Mouse (Mus musculus): Measurements from ENCODE around the gene Arhgap21. TPM values are rescaled to one million over a fixed set of nuclear protein-coding genes. Genes with fewer than 3 reads are reported as not detected.
A peak's percentile ranks its signal among the peaks of the same experiment; 100 is the strongest.

Arhgap21 gene
- polyA plus RNA-seq, 1 experiment: 131 TPM

DNA sequence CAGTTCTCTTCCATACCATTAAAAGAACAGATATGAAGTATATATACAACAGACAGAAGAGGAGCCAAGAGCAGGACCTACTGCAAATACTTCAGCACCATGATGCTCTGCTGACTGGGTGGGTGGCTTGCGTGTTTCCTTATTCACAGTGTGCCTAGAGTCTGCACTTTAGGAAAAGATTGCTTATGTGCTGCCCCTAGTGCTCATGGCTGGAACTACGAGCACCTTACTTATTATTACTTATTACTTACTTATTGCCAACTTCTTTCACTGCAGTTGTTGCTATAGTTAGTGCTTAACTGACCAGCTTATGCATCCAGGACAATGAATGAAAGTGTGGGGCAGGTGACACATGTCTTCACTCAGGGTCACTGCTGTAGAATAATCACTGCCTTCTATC is 154.7 kb downstream of the Arhgap21 start:
- no peak for DNase-seq (ENCODE audit: extremely low spot score in 1 of 2, low spot score in 1 of 2)

DNA sequence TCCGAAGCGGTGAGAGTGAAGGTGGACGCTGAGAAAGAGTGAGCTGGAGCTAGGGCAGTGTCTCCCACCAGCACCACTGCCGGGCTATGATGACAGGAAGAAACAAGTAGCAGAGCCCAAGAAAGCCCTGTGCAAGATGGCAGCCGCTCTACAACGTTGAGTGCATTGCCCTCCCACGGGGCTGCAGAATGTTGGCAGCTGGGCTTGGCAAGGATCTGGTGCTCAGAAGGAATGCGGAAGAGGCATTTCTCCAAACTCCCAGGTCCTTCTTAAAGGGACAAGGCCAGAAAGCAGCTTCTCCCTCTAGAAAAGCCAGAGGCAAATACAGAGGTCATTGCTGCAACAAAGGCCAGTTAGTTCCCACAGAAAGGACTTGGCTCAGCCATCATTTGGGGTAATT is 157.2 kb downstream of the Arhgap21 start:
- DNase-seq (ENCODE audit: extremely low spot score in 1 of 2, low spot score in 1 of 2): peak in 1 of 2 experiments; percentile 22

DNA sequence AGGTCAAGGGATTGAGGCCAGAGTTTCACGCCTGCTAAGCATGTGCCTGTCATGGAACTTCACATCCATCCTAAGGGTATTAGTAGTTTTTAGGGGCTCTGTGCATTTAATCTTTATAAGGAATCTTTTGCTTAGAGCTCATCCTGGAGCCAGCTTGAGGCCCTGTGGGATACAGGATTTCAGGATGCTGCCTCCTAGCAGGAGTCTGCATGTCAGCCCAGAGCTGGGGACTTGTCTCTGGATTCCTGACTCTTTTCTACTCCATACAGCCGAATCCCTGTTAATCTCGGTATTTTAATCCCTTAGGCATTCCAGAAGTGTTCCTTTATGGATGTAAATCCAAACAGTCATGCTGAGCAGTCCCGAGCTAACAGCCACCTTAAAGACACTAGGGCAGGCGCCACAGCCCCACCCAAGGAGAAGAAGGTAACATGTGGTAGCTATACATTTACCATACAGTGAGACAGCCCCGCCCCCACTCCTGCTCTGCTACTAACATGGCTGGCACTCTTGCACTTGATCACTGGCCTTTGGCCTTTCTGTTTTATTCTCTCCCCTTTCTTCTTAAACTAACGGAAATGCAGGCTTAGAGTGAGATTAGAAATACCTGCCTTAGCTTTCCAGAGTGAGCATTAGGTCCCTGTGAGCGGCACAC is 167.3 kb downstream of the Arhgap21 start:
- no peak for DNase-seq (ENCODE audit: extremely low spot score in 1 of 2, low spot score in 1 of 2)

Other genes starting within 250 kb of the Arhgap21 start
- 3.7 and 4.1 TPM in 2 replicates for gene Enkur, start 236.5 kb upstream of the Arhgap21 start, polyA plus RNA-seq (2012; rRNA removed)
- gene Thnsl1, start 236.8 kb upstream of the Arhgap21 start, polyA plus RNA-seq (2012; rRNA removed): 13.1 and 14.9 TPM in 2 replicates